Mouse (Mus musculus) liver, embryonic 12.5 days (tissue): Measurements from ENCODE around the gene Eif2a. TPM values are rescaled to one million over a fixed set of nuclear protein-coding genes. Genes with fewer than 3 reads are reported as not detected.

Experiments
- ATAC-seq: fragments of 200-750 bp; cut with Nextera tagmentation; 2 replicates; pipeline ENCODE4 v1.8.0; 2017; ENCODE audit warnings: moderate number of reproducible peaks, mild to moderate bottlenecking, moderate library complexity
- H3K27ac ChIP-seq: fragments of 300-500 bp; sonication (generic); 2 replicates; pipeline ENCODE4 v1.5.1; 2016; ENCODE audit warnings: mild to moderate bottlenecking
- H3K27me3 ChIP-seq: fragments of 300-500 bp; sonication (generic); replicated peaks from 2 replicates; pipeline ENCODE4 v1.6.1; 2016; ENCODE audit warnings: mild to moderate bottlenecking, moderate library complexity
- H3K36me3 ChIP-seq: fragments of 300-500 bp; sonication (generic); 2 replicates; pipeline ENCODE4 v1.6.1; 2016; ENCODE audit warnings: mild to moderate bottlenecking, moderate library complexity
- H3K4me1 ChIP-seq: fragments of 300-500 bp; sonication (generic); 2 replicates; pipeline ENCODE4 v1.6.1; 2016
- H3K4me2 ChIP-seq: fragments of 300-500 bp; sonication (generic); 2 replicates; pipeline ENCODE4 v1.6.1; 2016; ENCODE audit warnings: mild to moderate bottlenecking, moderate library complexity
- H3K4me3 ChIP-seq: fragments of 300-500 bp; sonication (generic); 2 replicates; pipeline ENCODE4 v1.5.1; 2016; ENCODE audit warnings: mild to moderate bottlenecking, moderate library complexity
- H3K9ac ChIP-seq: fragments of 300-500 bp; sonication (generic); 2 replicates; pipeline ENCODE4 v1.6.1; 2016; ENCODE audit warnings: mild to moderate bottlenecking, moderate library complexity
- H3K9me3 ChIP-seq: fragments of 300-500 bp; sonication (generic); replicated peaks from 2 replicates; pipeline ENCODE4 v1.6.1; 2016; ENCODE audit warnings: mild to moderate bottlenecking, moderate library complexity
- WGBS: fragments of 180-500 bp; shearing (Covaris S2); methylation state at CpG from one replicate; pipeline ENCODE4 v1.1.7; 2016; ENCODE audit not compliant: insufficient replicate concordance; 5-methylcytosine and 5-hydroxymethylcytosine counted together
- polyA plus RNA-seq: library from polyadenylated mRNA; unstranded; fragments of >200 nt; fragmentation: Nextera tagmentation; extraction: Ambion mirVana; gene quantifications from 2 replicates; pipeline ENCODE4 v1.2.1, GENCODE M21; 2016

Gene Eif2a
- polyA plus RNA-seq, 1 experiment from 2014 or later: 41.1 TPM

- Histone ChIP-seq H3K4me2 (no peak overlapping the region), H3K27ac (no peak overlapping the region), H3K9ac (no peak overlapping the region), H3K4me3 (no peak overlapping the region), H3K9me3 (no peaks in the 10 kb centered on the region), H3K4me1 (peaks cover 8% of the 10 kb centered on the region; the same call in 1 of the 2 replicates), H3K27me3 (no peaks in the 10 kb centered on the region), H3K36me3 (no peaks in the 10 kb centered on the region)
- no peak for ATAC-seq
Observed at GRCm38 (mm10) chr3:58511581-58511980, 14.0 kb upstream of the Eif2a start.

- no peak overlapping the region for H3K4me2 ChIP-seq
- H3K36me3 ChIP-seq: no peaks in the 10 kb centered on the region
- no peak overlapping the region for H3K27ac ChIP-seq
- no peak overlapping the region for H3K9ac ChIP-seq
- ATAC-seq: no peak
- peaks cover 7% of the 10 kb centered on the region; the same call in 1 of the 2 replicates for H3K4me1 ChIP-seq
- no peaks in the 10 kb centered on the region for H3K27me3 ChIP-seq
- H3K9me3 ChIP-seq: no peaks in the 10 kb centered on the region
- no peak overlapping the region for H3K4me3 ChIP-seq
- WGBS: 59% methylated on average over 3 of the region's 3 CpGs
Observed at GRCm38 (mm10) chr3:58512740-58513139, 12.9 kb upstream of the Eif2a start.

- Histone ChIP-seq H3K9ac (no peak overlapping the region), H3K36me3 (no peaks in the 10 kb centered on the region), H3K4me1 (no peaks in the 10 kb centered on the region; the same call in 1 of the 2 replicates), H3K4me2 (no peak overlapping the region), H3K4me3 (no peak overlapping the region), H3K27ac (no peak overlapping the region), H3K9me3 (no peaks in the 10 kb centered on the region), H3K27me3 (no peaks in the 10 kb centered on the region)
- ATAC-seq: no peak
- WGBS: 68% methylated on average over 4 of the region's 4 CpGs
Observed at GRCm38 (mm10) chr3:58513483-58513882, 12.1 kb upstream of the Eif2a start.

- Histone ChIP-seq H3K4me1 (peaks cover 8% of the 10 kb centered on the region), H3K9me3 (no peaks in the 10 kb centered on the region), H3K4me3 (no peak overlapping the region), H3K27me3 (no peaks in the 10 kb centered on the region), H3K27ac (no peak overlapping the region), H3K9ac (no peak overlapping the region), H3K36me3 (peaks cover 9% of the 10 kb centered on the region), H3K4me2 (no peak overlapping the region)
- ATAC-seq: no peak
- 68% methylated on average over 1 of the region's 1 CpGs for WGBS
Observed at GRCm38 (mm10) chr3:58515947-58516601, 9.5 kb upstream of the Eif2a start.

- Histone ChIP-seq H3K9me3 (no peaks in the 10 kb centered on the region), H3K4me3 (no peak overlapping the region), H3K4me1 (peaks cover 8% of the 10 kb centered on the region), H3K36me3 (peaks cover 15% of the 10 kb centered on the region), H3K4me2 (no peak overlapping the region), H3K27ac (no peak overlapping the region), H3K9ac (no peak overlapping the region), H3K27me3 (no peaks in the 10 kb centered on the region)
- no peak for ATAC-seq
- WGBS: 31% methylated on average over 7 of the region's 7 CpGs
Observed at GRCm38 (mm10) chr3:58516602-58516976, 9.0 kb upstream of the Eif2a start.

GRCm38 (mm10) chr3:58517258-58517657 lies 8.4 kb upstream of the Eif2a start:
- no peak for ATAC-seq
- Histone ChIP-seq H3K27me3 (no peaks in the 10 kb centered on the region), H3K9me3 (no peaks in the 10 kb centered on the region)

GRCm38 (mm10) chr3:58517800-58518199 lies 7.8 kb upstream of the Eif2a start:
- H3K9ac ChIP-seq: no peak overlapping the region
- H3K27ac ChIP-seq: no peak overlapping the region
- no peak for ATAC-seq
- WGBS: 64% methylated on average over 5 of the region's 5 CpGs
- H3K27me3 ChIP-seq: no peaks in the 10 kb centered on the region
- H3K36me3 ChIP-seq: peaks cover 23% of the 10 kb centered on the region
- H3K9me3 ChIP-seq: no peaks in the 10 kb centered on the region
- no peak overlapping the region for H3K4me3 ChIP-seq
- no peak overlapping the region for H3K4me2 ChIP-seq
- H3K4me1 ChIP-seq: peaks cover 8% of the 10 kb centered on the region

More at GRCm38 (mm10) chr3:58517258-58517657, 8.4 kb upstream of the Eif2a start:
- 38% methylated on average over 5 of the region's 5 CpGs for WGBS
- no peak overlapping the region for H3K4me2 ChIP-seq
- 0 out of 2 replicates have a peak overlapping the region, but pooled peaks have one; percentile 20 for H3K27ac ChIP-seq
- peaks cover 18% of the 10 kb centered on the region for H3K36me3 ChIP-seq
- H3K4me3 ChIP-seq: no peak overlapping the region
- no peak overlapping the region for H3K9ac ChIP-seq
- H3K4me1 ChIP-seq: peaks cover 8% of the 10 kb centered on the region

GRCm38 (mm10) chr3:58518962-58519361 lies 6.7 kb upstream of the Eif2a start:
- Histone ChIP-seq H3K27ac (no peak overlapping the region), H3K36me3 (peaks cover 35% of the 10 kb centered on the region), H3K4me1 (peaks cover 13% of the 10 kb centered on the region), H3K9ac (no peak overlapping the region), H3K4me3 (no peak overlapping the region), H3K9me3 (no peaks in the 10 kb centered on the region), H3K4me2 (no peak overlapping the region), H3K27me3 (no peaks in the 10 kb centered on the region)
- 48% methylated on average over 2 of the region's 2 CpGs for WGBS
- ATAC-seq: 0 out of 2 replicates have a peak, but pooled peaks have one; percentile 40

GRCm38 (mm10) chr3:58519536-58519935 lies 6.1 kb upstream of the Eif2a start:
- H3K27me3 ChIP-seq: no peaks in the 10 kb centered on the region
- no peak overlapping the region for H3K9ac ChIP-seq
- H3K27ac ChIP-seq: no peak overlapping the region
- H3K4me2 ChIP-seq: no peak overlapping the region
- no peaks in the 10 kb centered on the region for H3K9me3 ChIP-seq
- H3K36me3 ChIP-seq: peaks cover 38% of the 10 kb centered on the region
- H3K4me1 ChIP-seq: peaks cover 19% of the 10 kb centered on the region
- H3K4me3 ChIP-seq: no peak overlapping the region
- ATAC-seq: no peak
- WGBS: 71% methylated on average over 3 of the region's 3 CpGs

- no peak for ATAC-seq
- no peak overlapping the region for H3K4me3 ChIP-seq
- H3K4me1 ChIP-seq: peaks cover 21% of the 10 kb centered on the region
- WGBS: 63% methylated on average over 6 of the region's 6 CpGs
- H3K9me3 ChIP-seq: no peaks in the 10 kb centered on the region
- H3K9ac ChIP-seq: no peak overlapping the region
- no peak overlapping the region for H3K4me2 ChIP-seq
- no peak overlapping the region for H3K27ac ChIP-seq
- H3K27me3 ChIP-seq: no peaks in the 10 kb centered on the region
- peaks cover 38% of the 10 kb centered on the region for H3K36me3 ChIP-seq
Observed at GRCm38 (mm10) chr3:58520286-58520685, 5.3 kb upstream of the Eif2a start.

GRCm38 (mm10) chr3:58521361-58521760 lies 4.3 kb upstream of the Eif2a start:
- Histone ChIP-seq H3K9me3 (no peaks in the 10 kb centered on the region), H3K36me3 (peaks cover 38% of the 10 kb centered on the region), H3K9ac (no peak overlapping the region), H3K4me3 (no peak overlapping the region), H3K27ac (no peak overlapping the region), H3K4me1 (peaks cover 21% of the 10 kb centered on the region), H3K4me2 (no peak overlapping the region), H3K27me3 (no peaks in the 10 kb centered on the region)
- WGBS: 72% methylated on average over 2 of the region's 2 CpGs
- ATAC-seq: no peak

GRCm38 (mm10) chr3:58523386-58523785 lies 2.2 kb upstream of the Eif2a start:
- Histone ChIP-seq H3K4me3 (peak overlapping the region; percentile 79; the same call in 1 of the 2 replicates), H3K9me3 (no peaks in the 10 kb centered on the region), H3K27ac (no peak overlapping the region), H3K36me3 (peaks cover 38% of the 10 kb centered on the region), H3K27me3 (no peaks in the 10 kb centered on the region), H3K4me2 (no peak overlapping the region; the same call in 1 of the 2 replicates), H3K4me1 (peaks cover 32% of the 10 kb centered on the region), H3K9ac (0 out of 2 replicates have a peak overlapping the region, but pooled peaks have one; percentile 90)
- ATAC-seq: no peak
- 93% methylated on average over 3 of the region's 3 CpGs for WGBS

- Histone ChIP-seq H3K9ac (peak overlapping the region; percentile 90), H3K4me1 (peaks cover 27% of the 10 kb centered on the region), H3K4me3 (peak overlapping the region; percentile 79), H3K27me3 (no peaks in the 10 kb centered on the region), H3K36me3 (peaks cover 38% of the 10 kb centered on the region), H3K27ac (no peak overlapping the region), H3K4me2 (peak overlapping the region; percentile 88), H3K9me3 (no peaks in the 10 kb centered on the region)
- WGBS: 56% methylated on average over 4 of the region's 4 CpGs
- ATAC-seq: no peak
Observed at GRCm38 (mm10) chr3:58524246-58524645, 1.4 kb upstream of the Eif2a start.
